Mouse (Mus musculus): ENCODE data around the gene Reep6.
A peak's percentile ranks its signal among the peaks of the same experiment; 100 is the strongest.

Gene Reep6

DNA sequence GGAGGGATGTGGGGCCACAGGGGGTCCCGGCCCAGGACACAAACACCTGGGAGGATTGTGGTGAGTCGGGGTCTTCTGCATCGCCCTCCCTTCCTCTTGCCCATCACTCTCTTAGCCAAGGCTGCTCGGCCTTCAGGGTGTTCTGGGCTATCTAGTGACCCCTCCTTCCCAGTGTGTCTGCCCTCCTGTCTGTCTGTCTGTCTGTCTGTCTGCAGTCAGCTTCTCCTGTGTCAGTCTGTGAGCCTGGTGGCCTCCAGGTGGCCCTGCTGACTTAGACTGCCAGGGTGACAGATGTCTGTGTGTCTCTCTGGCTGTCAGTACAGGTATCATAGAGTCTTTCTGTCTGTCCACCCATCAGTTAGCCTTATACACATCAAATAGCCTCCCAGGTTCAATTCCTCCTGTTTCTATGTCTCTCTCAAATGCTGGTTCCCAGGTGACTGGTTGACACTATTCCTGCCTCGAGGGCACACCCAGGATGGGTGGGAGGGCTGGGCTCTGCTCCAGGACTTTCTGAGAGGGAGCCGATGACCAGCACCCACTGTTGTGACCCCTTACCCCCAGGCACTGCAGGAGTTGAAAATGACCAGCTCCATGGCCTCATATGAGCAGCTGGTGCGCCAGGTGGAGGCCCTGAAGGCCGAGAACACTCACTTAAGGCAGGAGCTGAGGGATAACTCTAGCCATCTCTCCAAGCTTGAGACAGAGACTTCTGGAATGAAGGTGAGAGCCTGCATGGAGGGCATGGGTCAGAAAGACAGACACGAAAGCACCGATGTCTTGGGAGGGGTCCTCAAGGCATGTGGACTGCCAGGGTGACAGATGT is 28.3 kb upstream of the Reep6 start:
- DNase-seq (ENCODE audit: low spot score in 2 of 2), result no peak

DNA sequence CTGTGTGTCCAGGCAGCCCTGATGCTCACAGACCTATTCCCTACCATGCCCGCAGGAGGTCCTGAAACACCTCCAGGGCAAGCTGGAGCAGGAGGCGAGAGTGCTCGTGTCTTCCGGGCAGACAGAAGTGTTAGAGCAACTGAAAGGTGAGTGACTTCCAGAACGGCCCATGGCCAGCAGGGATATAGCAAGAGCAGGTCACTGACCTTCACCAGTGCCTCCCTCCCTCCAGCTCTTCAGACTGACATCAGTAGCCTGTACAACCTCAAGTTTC is 27.7 kb upstream of the Reep6 start:
- no peak for DNase-seq (ENCODE audit: low spot score in 2 of 2)

DNA sequence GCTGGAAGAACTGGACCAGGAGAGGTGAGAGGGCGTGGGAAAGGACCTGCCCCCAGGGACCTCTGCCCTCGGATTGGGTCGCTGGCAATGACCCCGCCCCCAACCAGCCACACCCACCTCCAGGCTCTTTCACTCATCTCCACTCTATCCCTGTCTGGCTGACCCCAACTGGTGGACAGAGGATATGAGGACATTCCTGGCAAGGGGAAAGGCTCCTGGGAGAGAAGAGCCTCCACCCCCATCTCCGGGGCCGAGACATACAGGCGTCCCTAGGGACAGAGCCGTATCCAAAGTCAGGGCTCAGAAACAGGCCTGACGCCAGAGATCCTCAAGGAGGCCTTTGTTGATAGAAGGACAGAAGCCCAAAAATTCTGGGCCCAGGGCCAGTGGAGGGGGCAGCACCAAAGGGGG is 27.3 kb upstream of the Reep6 start:
- DNase-seq (ENCODE audit: low spot score in 2 of 2), result peak; percentile 72 to 75

DNA sequence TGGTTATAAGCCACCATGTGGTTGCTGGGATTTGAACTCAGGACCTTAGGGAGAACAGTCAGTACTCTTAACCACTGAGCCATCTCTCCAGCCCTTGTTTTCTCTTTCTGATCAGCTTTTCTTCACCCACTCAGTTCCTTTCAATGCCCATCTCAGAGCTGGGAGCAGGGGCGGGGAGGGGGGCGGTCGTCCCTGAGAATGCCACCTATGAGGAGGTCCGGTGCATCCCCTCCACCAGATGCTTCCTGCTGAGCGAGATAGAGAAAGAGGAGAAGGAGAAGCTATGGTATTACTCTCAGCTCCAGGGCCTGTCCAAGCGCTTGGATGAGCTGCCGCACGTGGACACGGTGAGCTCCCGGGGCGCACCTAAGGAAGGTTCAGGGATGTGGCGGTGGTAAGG is 25.3 kb upstream of the Reep6 start:
- DNase-seq (ENCODE audit: low spot score in 2 of 2), result no peak

DNA sequence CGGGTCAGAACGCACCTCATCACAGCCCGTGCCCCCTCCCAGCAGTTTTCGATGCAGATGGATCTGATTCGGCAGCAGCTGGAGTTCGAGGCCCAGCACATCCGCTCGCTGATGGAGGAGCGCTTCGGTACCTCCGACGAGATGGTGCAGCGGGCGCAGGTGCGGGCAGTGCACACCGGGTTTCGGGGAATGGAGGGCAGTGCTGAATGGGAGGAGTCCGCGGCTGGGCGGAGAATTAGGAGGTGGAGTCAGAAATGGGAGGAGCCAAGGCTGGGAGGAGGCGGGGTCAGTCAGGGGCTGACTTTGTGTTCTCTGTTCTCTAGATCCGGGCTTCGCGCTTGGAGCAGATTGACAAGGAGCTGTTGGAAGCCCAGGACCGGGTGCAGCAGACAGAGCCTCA is 24.9 kb upstream of the Reep6 start:
- DNase-seq (ENCODE audit: low spot score in 2 of 2), result no peak

DNA sequence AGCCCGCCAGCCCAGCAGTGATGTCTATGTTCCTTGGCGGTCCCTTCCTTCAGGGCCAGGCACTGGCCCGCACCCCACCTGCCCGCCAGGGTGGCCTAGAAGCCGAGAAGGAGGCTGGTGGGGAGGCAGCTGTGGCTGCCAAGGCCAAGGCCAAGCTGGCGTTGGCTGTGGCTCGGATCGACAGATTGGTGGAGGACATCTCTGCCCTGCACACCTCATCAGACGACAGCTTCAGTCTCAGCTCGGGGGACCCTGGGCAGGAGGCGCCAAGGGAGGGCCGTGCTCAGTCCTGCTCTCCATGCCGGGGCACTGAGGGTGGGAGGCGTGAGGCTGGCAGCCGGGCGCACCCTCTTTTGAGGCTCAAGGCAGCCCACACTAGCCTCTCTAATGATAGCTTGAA is 18.2 kb upstream of the Reep6 start:
- DNase-seq (ENCODE audit: low spot score in 2 of 2), result no peak

DNA sequence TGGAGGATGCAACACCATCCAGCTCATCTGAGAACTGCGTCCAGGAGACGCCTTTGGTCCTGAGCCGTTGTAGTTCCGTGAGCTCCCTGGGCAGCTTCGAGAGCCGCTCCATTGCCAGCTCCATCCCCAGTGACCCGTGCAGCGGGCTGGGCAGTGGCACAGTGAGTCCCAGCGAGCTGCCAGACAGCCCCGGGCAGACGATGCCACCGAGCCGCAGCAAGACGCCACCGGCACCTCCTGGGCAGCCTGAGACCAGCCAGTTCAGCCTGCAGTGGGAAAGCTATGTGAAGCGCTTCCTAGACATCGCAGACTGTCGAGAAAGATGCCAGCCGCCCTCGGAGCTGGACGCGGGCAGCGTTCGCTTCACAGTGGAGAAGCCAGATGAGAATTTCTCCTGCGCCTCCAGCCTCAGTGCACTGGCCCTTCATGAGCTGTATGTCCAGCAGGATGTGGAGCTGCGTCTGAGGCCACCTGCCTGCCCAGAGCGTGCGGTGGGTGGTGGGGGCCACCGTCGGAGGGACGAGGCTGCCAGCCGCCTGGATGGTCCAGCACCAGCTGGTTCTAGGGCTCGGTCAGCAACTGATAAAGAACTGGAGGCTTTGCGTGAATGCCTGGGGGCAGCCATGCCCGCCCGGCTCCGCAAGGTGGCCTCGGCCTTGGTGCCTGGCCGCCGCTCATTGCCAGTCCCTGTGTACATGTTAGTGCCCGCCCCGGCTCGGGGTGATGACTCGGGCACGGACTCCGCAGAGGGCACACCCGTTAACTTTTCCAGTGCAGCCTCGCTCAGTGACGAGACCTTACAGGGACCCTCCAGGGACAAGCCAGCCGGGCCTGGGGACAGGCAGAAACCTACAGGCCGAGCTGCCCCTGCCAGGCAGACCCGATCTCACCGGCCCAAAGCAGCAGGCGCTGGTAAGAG is 16.9 kb upstream of the Reep6 start:
- no peak for DNase-seq (ENCODE audit: low spot score in 2 of 2)

DNA sequence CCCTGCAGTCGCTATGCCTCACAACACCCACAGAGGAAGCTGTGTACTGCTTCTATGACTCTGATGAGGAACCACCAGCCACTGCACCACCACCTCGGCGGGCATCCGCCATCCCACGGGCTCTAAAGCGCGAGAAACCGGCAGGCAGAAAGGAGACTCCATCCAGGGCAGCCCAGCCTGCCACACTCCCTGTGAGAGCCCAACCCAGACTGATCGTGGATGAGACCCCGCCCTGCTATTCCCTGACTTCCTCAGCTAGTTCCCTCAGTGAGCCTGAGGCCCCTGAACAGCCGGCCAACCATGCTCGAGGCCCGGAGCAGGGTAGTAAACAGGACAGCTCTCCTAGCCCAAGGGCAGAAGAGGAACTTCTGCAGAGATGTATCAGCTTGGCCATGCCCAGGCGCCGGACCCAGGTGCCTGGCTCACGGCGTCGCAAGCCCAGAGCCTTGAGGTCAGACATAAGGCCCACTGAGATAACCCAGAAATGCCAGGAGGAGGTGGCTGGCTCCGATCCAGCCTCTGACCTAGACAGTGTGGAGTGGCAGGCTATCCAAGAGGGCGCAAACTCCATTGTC is 16.0 kb upstream of the Reep6 start:
- no peak for DNase-seq (ENCODE audit: low spot score in 2 of 2)

DNA sequence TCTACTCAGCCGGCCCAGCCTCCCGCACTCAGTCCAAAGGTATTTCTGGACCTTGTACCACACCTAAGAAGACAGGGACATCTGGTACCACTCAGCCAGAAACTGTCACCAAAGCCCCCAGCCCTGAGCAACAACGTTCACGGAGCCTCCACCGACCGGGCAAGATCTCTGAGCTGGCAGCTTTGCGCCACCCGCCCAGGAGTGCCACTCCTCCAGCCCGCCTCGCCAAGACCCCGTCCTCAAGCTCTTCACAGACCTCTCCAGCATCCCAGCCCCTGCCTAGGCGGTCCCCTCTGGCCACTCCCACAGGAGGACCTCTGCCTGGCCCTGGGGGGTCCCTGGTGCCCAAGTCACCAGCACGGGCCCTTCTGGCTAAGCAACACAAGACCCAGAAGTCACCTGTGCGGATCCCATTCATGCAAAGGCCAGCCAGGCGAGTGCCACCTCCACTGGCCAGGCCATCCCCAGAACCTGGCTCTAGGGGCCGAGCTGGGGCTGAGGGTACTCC is 15.2 kb upstream of the Reep6 start:
- DNase-seq (ENCODE audit: low spot score in 2 of 2), result no peak

DNA sequence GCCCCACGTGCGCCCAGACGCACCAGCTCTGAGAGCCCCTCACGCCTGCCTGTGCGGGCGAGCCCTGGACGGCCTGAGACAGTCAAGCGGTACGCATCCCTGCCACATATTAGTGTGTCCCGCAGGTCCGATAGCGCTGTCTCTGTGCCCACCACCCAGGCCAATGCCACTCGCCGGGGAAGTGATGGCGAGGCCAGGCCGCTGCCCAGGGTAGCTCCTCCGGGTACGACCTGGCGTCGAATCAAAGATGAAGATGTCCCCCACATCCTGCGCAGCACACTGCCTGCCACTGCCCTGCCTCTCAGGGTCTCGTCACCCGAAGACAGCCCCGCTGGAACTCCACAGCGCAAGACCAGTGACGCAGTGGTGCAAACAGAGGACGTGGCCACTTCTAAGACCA is 14.4 kb upstream of the Reep6 start:
- DNase-seq (ENCODE audit: low spot score in 2 of 2), result no peak

DNA sequence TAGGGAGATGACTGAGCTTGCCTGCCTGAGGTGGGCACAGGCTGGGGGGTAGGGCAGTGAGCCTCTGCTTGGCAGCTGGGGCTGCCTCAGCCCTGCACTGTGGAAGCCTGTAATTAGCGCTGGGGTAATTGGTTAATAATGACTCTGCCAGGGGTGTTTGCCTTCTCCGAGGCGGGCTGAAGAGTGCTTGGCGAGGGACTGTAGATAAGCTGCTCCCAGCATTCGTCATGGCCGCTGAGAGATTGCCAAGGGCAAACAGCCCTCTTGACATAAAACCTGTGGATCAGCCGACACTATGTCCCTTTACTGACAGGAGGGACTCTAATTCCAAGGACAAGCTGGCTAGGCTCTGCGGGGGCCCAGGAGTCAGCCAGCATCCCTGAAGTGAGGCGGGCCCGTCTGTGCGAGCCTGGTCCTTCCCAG is 13.4 kb upstream of the Reep6 start:
- DNase-seq (ENCODE audit: low spot score in 2 of 2), result no peak

DNA sequence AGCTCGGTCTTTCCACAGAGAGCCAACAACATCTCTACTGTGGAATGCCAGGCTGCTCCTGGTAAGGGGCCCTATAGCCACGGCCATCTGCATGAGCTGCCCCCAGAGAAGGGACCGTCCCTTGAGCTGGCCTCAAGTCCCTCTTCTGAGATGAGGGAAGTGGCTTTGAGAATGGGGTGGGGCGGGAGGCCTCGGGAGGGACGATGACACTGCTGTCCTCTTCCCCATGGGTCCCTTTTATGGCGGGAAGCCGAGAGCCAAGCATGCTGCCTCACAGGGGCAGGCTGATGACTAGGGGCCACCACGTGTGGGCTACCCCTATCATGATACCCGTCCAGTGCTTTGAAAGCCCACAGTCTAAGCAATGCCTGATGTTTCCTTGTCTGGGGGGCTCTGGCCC is 12.7 kb upstream of the Reep6 start:
- no peak for DNase-seq (ENCODE audit: low spot score in 2 of 2)

DNA sequence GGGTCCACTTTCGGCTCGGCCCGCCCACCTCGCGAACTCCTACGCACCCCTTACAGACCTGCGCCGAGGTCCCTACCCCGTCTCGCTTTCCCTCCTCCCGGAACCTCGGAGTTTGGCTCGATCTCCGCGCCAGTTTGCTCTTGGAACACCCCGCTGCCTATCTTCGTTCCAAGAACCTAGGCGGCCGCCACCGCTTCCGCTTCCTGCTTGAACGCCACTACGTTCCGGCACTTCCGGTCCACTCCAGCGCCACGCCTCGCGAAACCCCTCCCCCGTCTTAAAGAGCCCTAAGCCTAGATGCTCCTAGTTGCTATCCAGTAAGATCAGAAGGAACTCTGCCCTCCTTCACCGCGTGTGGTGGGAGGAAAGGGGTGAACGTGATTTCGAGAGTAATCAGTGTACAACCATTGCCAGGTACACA is 9.4 kb upstream of the Reep6 start, which contains the start of gene 2310011J03Rik:
Gene 2310011J03Rik, minus strand, starts transcription at position 198 of the 421 bp plus-strand sequence.
- DNase-seq (ENCODE audit: low spot score in 2 of 2), result peak; percentile 83 to 92

DNA sequence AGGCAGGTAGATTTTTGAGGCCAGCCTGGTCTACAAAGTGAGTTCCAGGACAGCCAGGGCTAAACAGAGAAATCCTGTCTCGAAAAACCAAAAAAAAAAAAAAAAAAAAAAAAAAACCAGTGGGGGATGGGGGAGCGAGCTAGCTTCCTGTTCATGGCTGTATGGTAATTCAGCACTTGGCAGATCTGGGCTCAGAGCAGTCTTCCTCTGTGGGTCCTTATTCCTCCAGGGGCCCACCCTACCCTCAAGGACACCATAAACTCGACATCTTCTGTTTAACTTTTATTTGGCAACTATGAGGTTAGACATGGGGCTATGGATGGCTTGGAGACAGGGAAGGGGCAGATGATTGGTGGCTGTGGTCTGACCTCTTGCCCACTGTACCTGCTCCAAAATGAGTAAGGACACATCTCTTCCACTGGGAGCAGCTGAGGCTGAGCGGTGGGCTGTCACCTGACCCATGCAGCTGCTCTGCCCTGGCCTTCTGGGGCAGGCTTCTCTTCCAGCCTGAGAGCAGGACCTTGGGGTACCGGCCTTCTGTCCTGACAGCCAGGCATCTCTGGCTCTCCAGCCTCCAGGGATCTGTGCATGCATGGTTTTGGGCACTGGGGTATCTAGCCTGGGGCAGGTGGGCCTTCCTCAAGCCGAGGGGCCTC is 8.6 kb upstream of the Reep6 start:
- DNase-seq (ENCODE audit: low spot score in 2 of 2), result no peak

DNA sequence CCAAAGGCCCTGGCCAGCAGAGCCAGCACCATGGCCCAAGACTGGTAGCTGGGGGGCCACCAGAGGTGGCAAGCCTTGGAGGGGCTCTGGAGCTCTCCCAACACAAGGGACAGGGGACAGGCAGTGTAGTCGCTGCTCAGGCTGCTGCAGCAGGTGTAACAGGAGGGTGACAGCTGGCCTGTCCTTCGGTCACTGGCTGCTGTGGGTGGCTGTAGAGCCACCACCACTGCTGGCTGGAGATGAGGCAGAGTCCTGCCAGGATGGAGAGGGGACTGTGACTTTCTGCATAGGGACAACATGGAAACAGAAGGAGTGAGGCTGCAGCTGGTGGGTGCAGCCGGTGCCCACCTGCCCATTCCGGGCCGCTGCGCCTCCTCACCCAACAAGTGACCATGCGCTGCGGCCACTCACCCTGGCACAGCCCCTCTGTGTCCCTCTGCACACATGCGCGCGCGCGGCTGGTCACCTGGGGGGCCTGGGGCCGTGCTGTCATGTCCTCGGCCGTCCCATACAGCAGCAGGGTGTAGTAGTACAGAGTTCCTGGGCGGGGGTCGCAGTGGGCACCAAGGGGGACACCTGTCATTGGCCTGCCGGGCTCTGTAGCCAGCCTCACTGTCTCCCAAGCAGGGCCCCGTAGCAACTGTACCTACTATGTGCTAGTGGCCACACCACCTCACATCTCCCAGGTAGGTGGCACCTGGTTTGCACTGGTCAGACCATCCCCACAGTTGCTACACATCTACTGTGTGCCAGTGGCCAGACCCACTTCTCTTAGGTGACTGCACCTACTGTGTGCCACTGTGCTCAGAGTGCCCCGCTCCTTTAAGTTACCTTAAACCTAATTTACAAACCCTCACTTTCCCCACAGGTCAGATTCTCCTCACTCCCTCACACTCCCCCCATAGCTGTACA is 7.8 kb upstream of the Reep6 start:
- no peak for DNase-seq (ENCODE audit: low spot score in 2 of 2)

DNA sequence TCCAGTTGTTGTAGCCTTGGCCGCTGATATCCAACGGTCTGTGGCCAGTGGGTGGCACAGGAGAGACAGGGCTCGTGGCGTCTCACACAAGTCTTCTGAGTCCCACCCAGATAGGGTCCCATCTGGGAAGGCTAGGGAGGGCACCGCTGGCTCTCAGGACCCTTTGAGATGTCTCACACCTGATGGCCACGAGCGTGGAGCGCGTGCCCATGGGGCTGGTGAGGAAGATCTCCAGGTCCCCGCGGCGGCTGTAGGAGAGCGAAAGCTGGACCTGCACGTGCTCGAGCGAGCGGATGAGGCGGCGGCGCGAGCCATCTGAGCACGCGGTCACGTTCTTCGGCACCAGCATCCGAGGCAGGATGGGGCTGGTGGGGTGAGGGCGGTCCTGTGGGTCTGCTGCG is 6.9 kb upstream of the Reep6 start:
- DNase-seq (ENCODE audit: low spot score in 2 of 2), result no peak

DNA sequence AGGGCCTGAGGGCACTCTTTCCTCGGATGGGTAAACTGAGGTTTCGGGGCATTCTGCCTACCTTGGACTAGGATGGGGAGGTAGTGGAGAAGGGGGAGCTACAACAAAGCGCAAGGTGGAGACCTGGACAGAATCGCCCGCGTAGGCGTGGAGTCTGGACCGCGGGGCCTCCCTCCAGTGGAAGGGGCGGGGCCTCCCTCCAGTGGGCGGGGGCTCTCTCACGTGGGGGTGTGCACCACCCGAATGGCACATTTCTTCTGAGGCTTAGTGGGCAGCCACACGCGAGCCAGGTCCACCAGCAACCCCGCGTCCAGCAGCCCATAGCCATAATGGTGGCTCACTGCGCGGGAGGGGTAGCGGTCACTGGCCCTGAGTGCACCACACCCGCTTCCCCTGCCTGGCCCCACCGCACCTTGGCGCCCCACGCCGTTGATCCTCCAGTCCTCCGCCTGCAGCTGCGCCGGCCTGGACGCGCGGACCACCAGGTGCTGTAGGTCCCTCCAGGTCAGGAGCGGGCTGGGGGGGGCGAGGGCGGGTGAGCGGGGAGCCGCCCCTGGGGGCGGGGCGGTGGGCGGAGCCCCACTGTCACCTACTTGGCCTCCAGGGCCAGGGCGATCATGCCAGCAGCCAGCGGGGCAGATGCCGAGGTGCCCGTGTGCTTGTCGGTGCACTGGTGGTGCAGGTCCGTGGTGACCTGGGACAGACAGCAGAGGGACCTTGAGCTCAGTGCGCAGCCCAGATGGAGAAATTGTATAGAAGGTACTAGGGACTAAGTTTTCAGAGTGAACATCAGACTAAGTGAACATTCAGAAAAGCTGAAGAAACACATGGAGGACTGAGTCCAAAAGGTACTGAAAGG is 6.3 kb upstream of the Reep6 start:
- peak; percentile 67 to 79 for DNase-seq (ENCODE audit: low spot score in 2 of 2)

DNA sequence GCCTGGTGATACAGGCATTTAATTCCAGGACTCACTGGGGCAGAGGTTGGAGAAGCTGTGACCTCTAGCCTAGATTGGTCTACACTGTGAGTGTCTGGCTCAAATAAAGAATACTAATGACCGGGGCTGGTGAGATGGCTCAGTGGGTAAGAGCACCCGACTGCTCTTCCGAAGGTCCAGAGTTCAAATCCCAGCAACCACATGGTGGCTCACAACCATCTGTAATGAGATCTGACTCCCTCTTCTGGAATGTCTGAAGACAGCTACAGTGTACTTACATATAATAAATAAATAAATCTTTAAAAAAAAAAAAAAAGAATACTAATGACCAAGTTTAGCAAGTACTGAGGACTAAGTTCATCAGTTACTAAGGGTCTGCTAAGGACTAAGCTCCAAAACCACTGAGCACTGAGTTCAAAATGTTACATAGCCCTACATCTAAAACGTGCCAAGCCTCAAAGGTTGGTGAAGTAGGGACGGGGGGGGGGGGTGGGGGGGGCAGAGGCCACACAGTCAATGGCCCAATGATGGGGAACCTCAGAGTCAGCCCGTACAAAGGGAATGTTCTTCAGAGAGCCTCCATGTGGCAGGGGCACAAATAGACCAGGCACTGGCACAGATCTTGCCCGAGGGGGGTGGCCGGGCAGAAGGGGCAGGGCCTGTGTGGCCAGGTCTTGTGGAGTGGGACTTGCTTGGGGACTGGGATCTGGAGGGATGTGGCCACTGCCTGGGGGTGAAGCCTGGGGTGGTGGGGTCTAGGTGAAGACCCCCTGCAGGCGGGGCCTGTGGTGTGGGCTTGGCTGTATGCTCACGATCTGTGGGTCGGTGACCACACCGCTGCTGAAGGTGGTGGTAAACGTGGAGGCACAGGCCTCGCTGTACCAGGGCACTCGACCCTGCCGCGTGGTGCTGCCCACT is 5.4 kb upstream of the Reep6 start:
- no peak for DNase-seq (ENCODE audit: low spot score in 2 of 2)

DNA sequence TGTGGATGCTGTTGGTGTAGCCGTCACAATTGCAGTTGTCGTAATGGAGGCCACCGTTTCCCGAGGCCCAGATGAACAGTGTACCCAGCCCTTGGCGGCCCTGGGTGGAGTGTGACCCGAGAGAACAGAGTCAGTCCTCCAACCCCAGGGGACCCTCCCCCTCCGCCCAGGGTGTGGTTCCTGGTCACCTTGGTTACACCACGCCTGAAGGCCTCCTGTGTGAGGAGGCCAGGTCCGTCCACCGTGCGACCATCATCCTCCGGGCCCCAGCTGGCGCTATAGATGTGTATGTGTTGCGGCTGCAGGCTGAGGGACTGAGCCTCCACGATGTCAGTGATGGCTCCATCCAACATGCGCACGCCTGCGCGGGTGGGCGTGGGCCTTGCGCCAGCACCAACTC is 4.7 kb upstream of the Reep6 start:
- DNase-seq (ENCODE audit: low spot score in 2 of 2), result no peak
